Mouse (Mus musculus) forebrain, embryonic 16.5 days (tissue): Measurements from ENCODE around the gene Tstd2. TPM values are rescaled to one million over a fixed set of nuclear protein-coding genes. Genes with fewer than 3 reads are reported as not detected.

Experiments
- ATAC-seq: fragments of 200-750 bp; cut with Nextera tagmentation; 2 replicates; pipeline ENCODE4 v1.8.0; 2017; ENCODE audit warnings: mild to moderate bottlenecking, moderate library complexity
- H3K27ac ChIP-seq: fragments of 300-500 bp; sonication (generic); 2 replicates; pipeline ENCODE4 v1.5.1; 2014; ENCODE audit warnings: low read length, control low read depth
- H3K27me3 ChIP-seq: fragments of 300-500 bp; sonication (generic); replicated peaks from 2 replicates; pipeline ENCODE4 v1.6.1; 2014; ENCODE audit warnings: low read length; ENCODE audit not compliant: control insufficient read depth, insufficient read depth
- H3K36me3 ChIP-seq: fragments of 300-500 bp; sonication (generic); 2 replicates; pipeline ENCODE4 v1.6.1; 2014; ENCODE audit not compliant: control insufficient read depth, insufficient read depth
- H3K4me1 ChIP-seq: fragments of 300-500 bp; sonication (generic); replicated peaks from 2 replicates; pipeline ENCODE4 v1.6.1; 2014; ENCODE audit warnings: low read length; ENCODE audit not compliant: control insufficient read depth, insufficient read depth
- H3K4me2 ChIP-seq: fragments of 300-500 bp; sonication (generic); 2 replicates; pipeline ENCODE4 v1.6.1; 2014; ENCODE audit warnings: mild to moderate bottlenecking, low read length, control low read depth
- H3K4me3 ChIP-seq: fragments of 300-500 bp; sonication (generic); replicated peaks from 2 replicates; pipeline ENCODE4 v1.5.1; 2014; ENCODE audit warnings: mild to moderate bottlenecking, low read length, control low read depth
- H3K9ac ChIP-seq: fragments of 300-500 bp; sonication (generic); replicated peaks from 2 replicates; pipeline ENCODE4 v1.6.1; 2014; ENCODE audit warnings: low read depth, low read length, control low read depth
- H3K9me3 ChIP-seq: fragments of 300-500 bp; sonication (generic); 2 replicates; pipeline ENCODE4 v1.6.1; 2016; ENCODE audit warnings: low read length; ENCODE audit not compliant: control insufficient read depth
- WGBS: fragments of 180-500 bp; shearing (Covaris S2); extraction: QIAGEN DNeasy Blood & Tissue Kit; methylation state at CpG from one replicate; pipeline ENCODE4 v1.1.7; 2014; 5-methylcytosine and 5-hydroxymethylcytosine counted together
- polyA plus RNA-seq: library from polyadenylated mRNA; unstranded; fragments of >200 nt; fragmentation: Nextera tagmentation; extraction: Ambion mirVana; gene quantifications from 2 replicates; pipeline ENCODE4 v1.2.1, GENCODE M21; 2015

The Tstd2 gene
- polyA plus RNA-seq, 1 experiment from 2014 or later = 37.7 TPM

DNA sequence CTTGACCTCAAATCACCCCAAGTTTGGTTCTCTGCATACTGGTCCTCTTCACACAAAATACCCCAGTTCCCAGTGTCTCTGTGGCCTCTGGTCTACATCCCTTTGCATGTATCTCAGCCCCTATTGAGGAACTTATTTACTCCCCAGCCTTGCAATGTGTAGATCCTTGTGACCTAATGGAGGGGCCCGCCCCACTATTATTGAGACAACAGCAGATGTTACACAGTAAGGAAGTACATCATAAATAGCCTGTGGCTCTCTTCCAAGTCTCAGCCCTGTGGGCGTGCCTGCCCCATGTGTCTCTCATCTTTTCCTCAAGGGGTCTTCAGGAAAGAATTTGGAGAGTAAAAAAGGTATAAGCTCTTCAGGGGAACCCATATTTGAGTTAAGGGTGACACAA, 61.6 kb downstream of the Tstd2 start:
- no peaks in the 10 kb centered on the region for H3K9me3 ChIP-seq
- WGBS = 61% methylated on average over 2 of the region's 2 CpGs
- ATAC-seq = no peak
- H3K4me3 ChIP-seq = no peak overlapping the region
- H3K36me3 ChIP-seq = no peaks in the 10 kb centered on the region
- H3K27me3 ChIP-seq = no peaks in the 10 kb centered on the region
- H3K27ac ChIP-seq = no peak overlapping the region
- no peak overlapping the region for H3K9ac ChIP-seq
- no peaks in the 10 kb centered on the region for H3K4me1 ChIP-seq
- no peak overlapping the region for H3K4me2 ChIP-seq

- Histone ChIP-seq H3K9me3 (no peaks in the 10 kb centered on the region), H3K27me3 (no peaks in the 10 kb centered on the region), H3K36me3 (no peaks in the 10 kb centered on the region), H3K9ac (no peak overlapping the region), H3K4me2 (no peak overlapping the region), H3K27ac (no peak overlapping the region), H3K4me3 (no peak overlapping the region), H3K4me1 (no peaks in the 10 kb centered on the region)
- WGBS = 85% methylated on average over 3 of the region's 3 CpGs
- ATAC-seq = no peak
Measured at GRCm38 (mm10) chr4:46075664-46076063, 62.8 kb downstream of the Tstd2 start.

- Histone ChIP-seq H3K4me1 (no peaks in the 10 kb centered on the region), H3K36me3 (no peaks in the 10 kb centered on the region), H3K9ac (no peak overlapping the region), H3K27ac (no peak overlapping the region), H3K27me3 (no peaks in the 10 kb centered on the region), H3K4me3 (no peak overlapping the region), H3K4me2 (no peak overlapping the region), H3K9me3 (no peaks in the 10 kb centered on the region)
- no peak for ATAC-seq
- WGBS = 30% methylated on average over 4 of the region's 4 CpGs
Measured at GRCm38 (mm10) chr4:46073736-46074135, 64.8 kb downstream of the Tstd2 start.

- no peaks in the 10 kb centered on the region for H3K4me1 ChIP-seq
- no peak overlapping the region for H3K9ac ChIP-seq
- H3K36me3 ChIP-seq = no peaks in the 10 kb centered on the region
- H3K4me3 ChIP-seq = no peak overlapping the region
- ATAC-seq = no peak
- H3K27me3 ChIP-seq = no peaks in the 10 kb centered on the region
- H3K27ac ChIP-seq = no peak overlapping the region
- WGBS = 84% methylated on average over 6 of the region's 6 CpGs
- H3K9me3 ChIP-seq = no peaks in the 10 kb centered on the region
- no peak overlapping the region for H3K4me2 ChIP-seq
Measured at GRCm38 (mm10) chr4:46072631-46073030, 65.9 kb downstream of the Tstd2 start.

GRCm38 (mm10) chr4:46069851-46070482, 68.5 kb downstream of the Tstd2 start:
- no peak for ATAC-seq
- H3K9me3 ChIP-seq = no peaks in the 10 kb centered on the region
- H3K36me3 ChIP-seq = no peaks in the 10 kb centered on the region
- no peaks in the 10 kb centered on the region for H3K27me3 ChIP-seq
- WGBS = 64% methylated on average over 6 of the region's 6 CpGs
- no peak overlapping the region for H3K27ac ChIP-seq
- H3K4me2 ChIP-seq = no peak overlapping the region
- no peak overlapping the region for H3K4me3 ChIP-seq
- no peaks in the 10 kb centered on the region for H3K4me1 ChIP-seq
- no peak overlapping the region for H3K9ac ChIP-seq

- ATAC-seq = no peak
- Histone ChIP-seq H3K36me3 (no peaks in the 10 kb centered on the region), H3K4me1 (no peaks in the 10 kb centered on the region), H3K27ac (no peak overlapping the region), H3K9me3 (no peaks in the 10 kb centered on the region), H3K4me3 (no peak overlapping the region), H3K27me3 (no peaks in the 10 kb centered on the region), H3K4me2 (no peak overlapping the region), H3K9ac (no peak overlapping the region)
- 37% methylated on average over 1 of the region's 1 CpGs for WGBS
Measured at GRCm38 (mm10) chr4:46068573-46068972, 69.9 kb downstream of the Tstd2 start.

DNA sequence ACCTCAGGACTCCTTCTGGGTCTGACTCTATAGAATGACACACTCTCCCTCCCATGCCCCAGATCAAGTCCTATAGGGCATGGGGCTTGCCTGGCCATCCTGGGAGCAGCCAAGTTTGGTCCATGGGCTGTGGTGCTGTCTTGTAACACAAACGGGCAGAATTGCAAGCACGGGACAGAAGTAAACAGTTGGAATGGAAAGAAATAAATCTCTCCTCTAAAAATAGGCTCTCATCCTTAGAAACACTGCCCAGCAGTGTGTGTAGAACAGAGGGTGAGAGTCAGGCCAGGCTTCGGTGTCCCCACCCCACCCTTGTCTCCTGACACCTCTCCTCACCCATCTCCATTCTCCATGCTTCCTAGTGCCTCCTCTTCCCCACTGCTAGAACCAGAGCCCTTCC, 70.4 kb downstream of the Tstd2 start:
- no peak overlapping the region for H3K4me3 ChIP-seq
- H3K27ac ChIP-seq = no peak overlapping the region
- no peaks in the 10 kb centered on the region for H3K4me1 ChIP-seq
- 79% methylated on average over 3 of the region's 3 CpGs for WGBS
- no peaks in the 10 kb centered on the region for H3K27me3 ChIP-seq
- no peak overlapping the region for H3K4me2 ChIP-seq
- H3K9ac ChIP-seq = no peak overlapping the region
- ATAC-seq = no peak
- no peaks in the 10 kb centered on the region for H3K9me3 ChIP-seq
- H3K36me3 ChIP-seq = no peaks in the 10 kb centered on the region

GRCm38 (mm10) chr4:46065695-46066340, 72.7 kb downstream of the Tstd2 start:
- H3K27me3 ChIP-seq = no peaks in the 10 kb centered on the region
- H3K27ac ChIP-seq = no peak overlapping the region
- H3K4me3 ChIP-seq = no peak overlapping the region
- ATAC-seq = no peak
- no peaks in the 10 kb centered on the region for H3K9me3 ChIP-seq
- no peak overlapping the region for H3K4me2 ChIP-seq
- no peaks in the 10 kb centered on the region for H3K4me1 ChIP-seq
- no peak overlapping the region for H3K9ac ChIP-seq
- 71% methylated on average over 8 of the region's 8 CpGs for WGBS
- H3K36me3 ChIP-seq = no peaks in the 10 kb centered on the region

GRCm38 (mm10) chr4:46064961-46065360, 73.5 kb downstream of the Tstd2 start:
- H3K9me3 ChIP-seq = no peaks in the 10 kb centered on the region
- H3K27ac ChIP-seq = no peak overlapping the region
- no peaks in the 10 kb centered on the region for H3K4me1 ChIP-seq
- no peak overlapping the region for H3K9ac ChIP-seq
- H3K27me3 ChIP-seq = no peaks in the 10 kb centered on the region
- no peaks in the 10 kb centered on the region for H3K36me3 ChIP-seq
- 67% methylated on average over 3 of the region's 3 CpGs for WGBS
- no peak overlapping the region for H3K4me3 ChIP-seq
- no peak overlapping the region for H3K4me2 ChIP-seq
- no peak for ATAC-seq
